Comparison of ENCODE assay signal across 8 mouse cellular contexts in genomic region chr2:76674725-76675427, GRCm38 (mm10). TPM values are rescaled to one million over a fixed set of nuclear protein-coding genes. Genes with fewer than 3 reads are reported as not detected.
DNase-seq lines count a peak whose midpoint lies in the region; ATAC-seq and TF ChIP-seq lines count a peak whose summit lies in the region.

TSS of gene Plekha3 (plus strand) at chr2:76675281.

- peak within 1 kb of the TSS; percentile 88 for H3K4me3 ChIP-seq in hindbrain, embryonic 10.5 days
- peak within 1 kb of the TSS; percentile 76 for H3K4me3 ChIP-seq in lung, embryonic 16.5 days (ENCODE audit: low read length)
- H3K4me3 ChIP-seq in thymus, adult 2 months (ENCODE audit: control insufficient read depth, insufficient read depth, low read length): peak within 1 kb of the TSS; percentile 68

- H3K27me3 ChIP-seq in hindbrain, embryonic 10.5 days (ENCODE audit: insufficient read depth, poor library complexity, severe bottlenecking): no peaks in the 10 kb centered on the region
- no peaks in the 10 kb centered on the region for H3K27me3 ChIP-seq in lung, embryonic 16.5 days (ENCODE audit: control insufficient read depth, insufficient read depth, low read depth, low read length)
- H3K27me3 ChIP-seq in thymus, adult 2 months (ENCODE audit: control insufficient read depth, insufficient read depth, low read length): no peaks in the 10 kb centered on the region

- peak; percentile 34 for DNase-seq in MEL-GATA-1-ER (ENCODE audit: extremely low read depth, low read depth)
- DNase-seq in cerebellum, adult 9-11 months: peak; percentile 88
- peak; percentile 53 to 85 for DNase-seq in frontal cortex, adult 2 months (ENCODE audit: extremely low spot score in 1 of 2, low spot score in 1 of 2)
- peak; percentile 82 for DNase-seq in hindbrain, embryonic 10.5 days (ENCODE audit: low spot score)
- DNase-seq in layer of hippocampus, adult 9-11 months: peak; percentile 87
- peak; percentile 75 for DNase-seq in ovary, adult 18-20 months (ENCODE audit: low spot score)
- peak; percentile 79 for DNase-seq in thymus, adult 2 months

- peak within 1 kb of the TSS; percentile 95 for H3K27ac ChIP-seq in hindbrain, embryonic 10.5 days
- peak within 1 kb of the TSS; percentile 60 for H3K27ac ChIP-seq in lung, embryonic 16.5 days (ENCODE audit: low read length)
- H3K27ac ChIP-seq in thymus, adult 2 months (ENCODE audit: control insufficient read depth, insufficient read depth, low read length): no peak within 1 kb of the TSS

- no peak for TF ChIP-seq POLR2A in thymus, adult 2 months (IDR thresholded peaks at IDR 0.05; ENCODE audit: control insufficient read depth, extremely low read depth, insufficient read depth, low read length, poor library complexity)

- peaks cover 9% of the 10 kb centered on the region for H3K36me3 ChIP-seq in hindbrain, embryonic 10.5 days
- H3K36me3 ChIP-seq in lung, embryonic 16.5 days (ENCODE audit: control insufficient read depth, insufficient read depth, low read length): no peaks in the 10 kb centered on the region
- H3K36me3 ChIP-seq in thymus, adult 2 months (ENCODE audit: control insufficient read depth, insufficient read depth, low read length): no peaks in the 10 kb centered on the region

- TF ChIP-seq CTCF in thymus, adult 2 months (IDR thresholded peaks at IDR 0.05; ENCODE audit: borderline replicate concordance, control insufficient read depth, extremely low read depth, insufficient read depth, low read length, poor library complexity): 0 out of 2 replicates have a peak, but pooled peaks have one; percentile 13

- H3K4me2 ChIP-seq in lung, embryonic 16.5 days (ENCODE audit: low read depth, low read length): peak within 1 kb of the TSS; percentile 58

- ATAC-seq in lung, embryonic 16.5 days (ENCODE audit: low read depth): peak; percentile 81

- WGBS in hindbrain, embryonic 10.5 days: 5% methylated on average over 52 of the region's 52 CpGs
- WGBS in lung, embryonic 16.5 days: 4% methylated on average over 50 of the region's 52 CpGs
- WGBS in thymus, adult 2 months: 3% methylated on average over 52 of the region's 52 CpGs

- peaks cover 46% of the 10 kb centered on the region for H3K4me1 ChIP-seq in hindbrain, embryonic 10.5 days (replicated peaks)
- H3K4me1 ChIP-seq in lung, embryonic 16.5 days (replicated peaks; ENCODE audit: control insufficient read depth, insufficient read depth, low read length): peaks cover 27% of the 10 kb centered on the region
- H3K4me1 ChIP-seq in thymus, adult 2 months (replicated peaks; ENCODE audit: control insufficient read depth, insufficient read depth, low read length): peaks cover 15% of the 10 kb centered on the region

- H3K9ac ChIP-seq in lung, embryonic 16.5 days (ENCODE audit: low read length): peak within 1 kb of the TSS; percentile 84

- no peaks in the 10 kb centered on the region for H3K9me3 ChIP-seq in hindbrain, embryonic 10.5 days
- no peaks in the 10 kb centered on the region for H3K9me3 ChIP-seq in lung, embryonic 16.5 days (ENCODE audit: control insufficient read depth, low read length)

RNA-seq across cellular contexts. Expression of gene Plekha3, which starts in this region (rescaled TPM):
- polyA plus RNA-seq in frontal cortex, adult 2 months (2012; rRNA removed): 32.7 and 34.0 TPM in 2 replicates
- polyA plus RNA-seq in hindbrain, embryonic 10.5 days (2016; fragmentation: Nextera tagmentation; extraction: Ambion mirVana): 8.5 and 8.8 TPM in 2 replicates
- polyA plus RNA-seq in lung, embryonic 16.5 days (2015; fragmentation: Nextera tagmentation; extraction: Ambion mirVana): 3.9 TPM in 2 replicates
- polyA plus RNA-seq in thymus, adult 2 months (2012; rRNA removed): 12.9 and 13.7 TPM in 2 replicates

Comparison
In these comparisons a context has a peak if more than half of its experiments do, and no peak if none do; other contexts are left out.
1. DNase-seq: peak in every context shown above with its lines; median percentile 88 in cerebellum, adult 9-11 months; 87 in layer of hippocampus, adult 9-11 months; 82 in hindbrain, embryonic 10.5 days; 79 in thymus, adult 2 months; 75 in ovary, adult 18-20 months; 69 in frontal cortex, adult 2 months; 34 in MEL-GATA-1-ER.